Mouse (Mus musculus) left cerebral cortex, postnatal 10 days (tissue): ENCODE data around the gene Fam136a. TPM values are rescaled to one million over a fixed set of nuclear protein-coding genes. Genes with fewer than 3 reads are reported as not detected.
A peak's percentile ranks its signal among the peaks of the same experiment; 100 is the strongest.
"Not testable (repeated sequence)": the region's sequence is repeated elsewhere in the genome, so short reads cannot be mapped to it uniquely, and the experiment has no call there.

ENCODE experiments used
- DNase-seq, 2 experiments: peaks; one replicate each; pipeline ENCODE4 v3.0.0; 2021 to 2022; ENCODE audit warnings: low spot score in 2 of 2, mixed read lengths in 1 of 2; ENCODE audit errors: extremely low spot score in 1 of 2
- intact Hi-C: fragments of 180-260 bp; cut with DNase I; formaldehyde crosslinking; loops from one replicate; pipeline ENCODE4 v1.15.1; 2025
- total RNA-seq, 2 experiments: library from RNA; stranded (reverse); gene quantifications; 2 replicates each; pipeline ENCODE4 v1.2.3; 2021

The Fam136a gene
- total RNA-seq: 10 to 100 TPM; 34.0 to 34.6 TPM

DNA sequence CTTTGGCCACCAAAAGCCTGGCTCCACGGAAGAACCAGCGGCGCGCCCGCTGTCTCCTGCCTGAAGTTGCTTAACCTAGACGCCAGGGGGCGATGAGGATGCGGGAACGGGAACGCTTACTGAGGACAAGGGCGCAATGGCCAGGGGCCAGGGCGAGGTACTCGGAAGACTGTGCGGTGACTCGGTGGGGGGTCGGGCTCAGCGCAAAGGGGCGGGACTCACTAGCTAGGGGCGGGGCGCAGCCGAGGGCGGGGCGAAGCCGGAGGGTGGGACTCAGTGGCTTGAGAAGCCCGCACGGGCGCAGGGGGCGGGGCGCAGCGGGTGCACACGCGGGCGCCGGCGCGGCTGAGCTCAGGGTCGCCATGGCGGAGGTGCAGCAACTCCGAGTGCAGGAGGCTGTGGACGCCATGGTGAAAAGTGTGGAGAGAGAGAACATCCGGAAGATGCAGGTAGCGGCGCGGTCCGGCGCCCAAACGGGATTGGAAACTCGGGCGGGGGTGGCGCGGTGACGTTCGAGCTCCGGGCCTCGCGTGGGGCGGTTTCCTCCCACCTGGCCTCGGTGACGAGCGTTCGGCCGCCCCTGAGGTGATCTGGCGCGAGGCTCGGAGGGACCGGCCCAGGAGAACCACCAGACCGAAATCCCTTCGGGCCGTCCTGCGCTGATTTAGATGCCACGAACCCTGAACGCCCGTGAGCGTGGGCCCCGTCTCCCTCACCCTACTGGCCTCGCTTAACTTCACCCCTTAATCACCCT lies at the start of gene Fam136a:
Gene Fam136a (plus strand): TSS at position 276 of the 754 bp plus-strand sequence.
- DNase-seq: peak; percentile 92 to 96
- intact Hi-C loops: loop anchor here (2.0 to 5.0 kb wide), 3 partner anchors 37 to 239 kb away; partner anchors contain the start of genes Tgfa and Tia1

DNA sequence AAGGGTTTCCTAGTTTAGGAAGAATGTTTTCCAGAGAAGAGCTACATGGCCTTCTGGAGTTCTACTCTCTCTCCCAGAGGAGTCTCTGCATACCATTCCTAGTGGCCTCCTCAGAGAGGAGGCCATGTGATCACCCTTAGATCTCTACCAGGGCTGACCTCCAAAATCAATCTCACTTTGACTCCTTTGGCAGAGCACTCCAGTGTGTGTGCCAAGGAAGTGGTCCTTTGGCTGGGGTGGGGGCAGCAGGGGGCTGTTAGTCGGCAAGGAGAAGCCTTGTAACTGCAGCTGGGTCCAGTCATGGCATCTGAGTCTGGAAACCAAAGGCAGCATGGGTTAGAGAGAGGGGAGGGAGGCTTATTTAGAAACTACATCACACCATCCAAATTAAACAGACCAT lies 48.4 kb upstream of the Fam136a start:
- intact Hi-C loops: no loop called here
- DNase-seq: peak in 1 of 2 experiments; percentile 68

DNA sequence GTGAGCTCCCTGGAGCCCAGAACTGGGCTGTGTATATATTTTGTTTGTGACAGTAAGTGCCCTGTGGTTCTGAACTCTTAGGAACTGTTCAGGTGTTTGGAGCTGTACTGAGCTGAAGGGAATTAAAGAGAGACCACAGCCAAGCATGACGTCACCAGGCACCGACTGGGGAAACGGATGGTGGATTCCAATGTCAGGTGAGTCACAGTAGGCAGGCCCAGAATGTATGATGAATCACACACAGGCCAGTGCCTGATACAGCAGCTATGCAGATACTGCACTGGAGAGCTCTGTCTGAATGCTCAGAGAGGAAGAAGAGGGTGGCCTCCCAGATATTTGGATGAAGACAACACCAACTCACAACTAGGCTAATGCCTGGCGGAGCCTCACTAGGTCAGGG lies 46.6 kb upstream of the Fam136a start:
- no peak for DNase-seq
- intact Hi-C loops: no loop called here

DNA sequence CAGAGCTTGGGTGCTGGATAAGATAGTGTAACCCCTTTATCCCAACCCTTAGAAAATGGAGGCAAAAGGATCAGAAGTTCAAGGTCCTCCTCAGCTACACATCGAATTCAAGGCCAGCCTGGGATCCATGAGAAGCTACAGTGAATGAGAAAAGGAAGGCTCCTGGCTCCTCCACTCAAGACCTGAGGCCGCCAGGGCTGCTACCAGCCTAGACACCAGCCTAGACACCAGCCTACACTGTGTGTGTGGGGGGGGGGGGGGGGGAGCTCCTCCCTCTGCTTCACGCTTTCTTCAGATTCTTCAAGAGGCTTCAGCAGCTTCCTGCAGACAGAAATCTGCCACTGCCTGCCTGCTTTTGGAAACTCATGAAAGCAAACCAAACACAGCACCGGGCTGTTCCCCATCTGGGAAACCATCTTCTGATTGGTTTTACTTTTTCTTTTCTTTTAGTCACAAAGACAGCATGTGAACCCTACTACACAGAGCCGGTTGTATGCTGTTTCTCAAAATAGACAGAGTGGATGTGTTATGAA lies 43.3 kb upstream of the Fam136a start:
- DNase-seq: no peak
- intact Hi-C loops: no loop called here

- DNase-seq: no peak
- intact Hi-C loops: no loop called here
Observed at GRCm38 (mm10) chr6:86322991-86323390, 42.5 kb upstream of the Fam136a start.

- intact Hi-C loops: no loop called here
- no peak for DNase-seq
Observed at GRCm38 (mm10) chr6:86324400-86324799, 41.0 kb upstream of the Fam136a start.

- intact Hi-C loops: no loop called here
- DNase-seq: no peak
Observed at GRCm38 (mm10) chr6:86325646-86326045, 39.8 kb upstream of the Fam136a start.

GRCm38 (mm10) chr6:86326866-86327265 lies 38.6 kb upstream of the Fam136a start:
- intact Hi-C loops: no loop called here
- peak; percentile 28 to 42 for DNase-seq

DNA sequence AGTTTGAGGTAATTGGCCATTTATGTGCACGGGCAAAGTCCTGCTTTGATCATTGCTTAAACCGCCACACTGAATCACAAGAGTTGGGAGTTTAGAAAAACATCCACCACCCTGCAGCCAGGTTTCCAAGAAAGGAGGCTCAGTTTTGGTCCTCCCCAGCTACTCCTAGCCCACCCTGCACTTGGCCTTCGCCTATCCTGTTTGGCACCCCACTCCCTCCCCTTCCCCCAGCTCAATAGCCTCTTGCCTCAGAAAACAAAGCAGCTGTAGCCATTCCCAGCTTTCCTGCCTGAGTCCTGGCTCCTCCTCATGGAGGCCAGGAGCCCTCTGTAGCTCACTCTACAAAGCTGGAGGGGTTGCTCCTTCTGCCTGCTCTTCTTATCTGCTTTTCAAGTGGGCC lies 37.1 kb upstream of the Fam136a start:
- intact Hi-C loops: no loop called here
- no peak for DNase-seq

- no peak for DNase-seq
- intact Hi-C loops: no loop called here
Observed at GRCm38 (mm10) chr6:86329943-86330342, 35.5 kb upstream of the Fam136a start.

DNA sequence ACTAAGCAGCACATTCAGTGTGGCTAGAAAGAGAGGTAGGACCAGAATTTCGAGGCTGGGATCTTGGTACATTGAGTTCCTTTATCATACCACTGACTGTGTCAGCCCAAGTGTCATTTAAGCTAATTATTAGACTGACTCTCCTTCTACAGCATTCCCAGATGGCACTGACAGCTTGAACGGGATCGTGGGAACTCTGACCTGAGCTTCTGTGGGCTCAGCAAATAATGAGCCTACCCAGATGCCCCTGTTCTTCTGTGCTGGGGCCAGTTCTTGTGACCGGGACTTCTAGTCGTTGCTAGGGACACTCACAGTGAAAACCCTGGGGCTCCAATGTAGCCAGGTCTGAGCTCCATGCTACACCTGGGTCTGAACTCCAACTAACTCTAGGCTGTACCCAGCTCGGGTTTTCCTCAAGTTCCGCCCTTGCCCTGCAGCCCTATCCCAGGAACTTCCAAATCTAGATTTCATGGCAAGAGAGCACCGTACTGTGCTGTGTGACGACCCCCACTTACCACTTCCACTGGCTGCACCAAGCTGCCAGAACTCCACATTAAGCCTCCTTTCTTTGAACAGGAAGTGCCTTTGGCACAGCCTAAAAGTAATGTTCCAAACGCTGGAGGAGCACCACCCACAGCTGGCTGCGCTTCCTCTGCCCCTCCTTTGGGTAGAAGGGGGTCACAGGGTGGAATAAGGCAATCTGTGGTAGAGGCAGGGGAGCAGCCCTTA lies 30.2 kb upstream of the Fam136a start:
- intact Hi-C loops: no loop called here
- no peak for DNase-seq

DNA sequence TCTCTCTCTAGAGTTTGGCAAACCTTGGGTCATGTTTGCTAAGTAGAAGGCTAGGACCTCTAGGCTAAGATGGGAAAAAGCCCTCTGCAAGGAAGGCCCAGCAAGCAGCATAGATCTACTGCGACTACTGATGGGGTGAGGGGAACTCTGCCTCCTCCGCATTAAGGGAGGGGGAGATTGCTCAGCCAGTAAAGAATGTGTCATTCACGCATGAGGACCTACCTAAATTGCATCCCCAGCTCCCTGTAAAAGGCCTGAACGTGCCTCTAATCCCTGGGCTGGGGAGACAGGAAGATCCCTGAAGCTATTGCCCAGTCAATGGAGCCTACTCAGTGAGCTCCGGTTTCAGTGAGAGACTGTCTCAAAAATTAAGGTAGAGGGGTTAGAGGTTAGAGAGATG lies 29.6 kb upstream of the Fam136a start:
- intact Hi-C loops: no loop called here
- no peak for DNase-seq

GRCm38 (mm10) chr6:86336340-86336739 lies 29.1 kb upstream of the Fam136a start:
- DNase-seq, intact Hi-C loops: not testable (repeated sequence)

- DNase-seq: no peak
- intact Hi-C loops: loop anchor here (5.0 kb wide), 1 partner anchor 146 kb away; the partner anchor contains the start of gene Tgfa
Observed at GRCm38 (mm10) chr6:86343656-86344055, 21.8 kb upstream of the Fam136a start.

DNA sequence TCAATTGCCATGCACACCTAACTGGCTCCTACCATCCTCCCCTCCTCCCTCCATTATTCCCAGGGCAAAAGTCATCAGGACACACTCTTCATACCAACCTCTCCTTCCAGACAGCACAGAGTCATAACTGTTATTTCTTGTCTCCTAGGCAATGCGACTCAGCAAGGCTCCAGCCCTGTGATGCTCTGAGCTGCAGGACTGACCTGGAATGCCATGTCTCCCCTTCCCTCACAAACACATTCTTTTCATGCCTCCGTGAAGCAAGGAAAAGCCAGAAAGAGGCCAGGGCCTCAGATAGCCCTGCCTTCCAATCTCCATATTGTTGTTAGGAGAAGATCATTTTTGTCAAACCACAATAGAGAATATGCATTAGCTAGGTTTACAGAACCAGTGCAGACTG lies 19.4 kb upstream of the Fam136a start:
- no peak for DNase-seq
- intact Hi-C loops: no loop called here

DNA sequence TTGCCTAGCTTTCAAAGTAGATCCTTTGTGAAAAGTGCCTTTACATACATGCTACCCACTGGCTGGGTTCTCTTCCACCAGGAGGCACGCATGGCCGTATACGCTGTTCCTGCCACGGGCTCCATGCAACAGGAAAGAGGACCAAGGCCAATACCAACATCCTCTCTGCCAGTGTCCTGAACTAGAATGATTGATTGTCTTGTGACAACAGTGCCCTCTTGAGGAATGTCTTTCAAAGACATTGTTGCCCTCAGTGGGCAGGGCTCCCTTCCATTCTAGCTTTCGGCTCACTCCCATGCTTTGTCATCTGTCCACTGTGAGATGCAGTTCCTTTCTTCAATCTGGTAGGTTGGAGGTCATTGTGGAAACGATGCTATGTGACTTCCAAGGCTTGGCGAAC lies 16.2 kb upstream of the Fam136a start:
- intact Hi-C loops: no loop called here
- peak in 1 of 2 experiments; percentile 35 for DNase-seq

DNA sequence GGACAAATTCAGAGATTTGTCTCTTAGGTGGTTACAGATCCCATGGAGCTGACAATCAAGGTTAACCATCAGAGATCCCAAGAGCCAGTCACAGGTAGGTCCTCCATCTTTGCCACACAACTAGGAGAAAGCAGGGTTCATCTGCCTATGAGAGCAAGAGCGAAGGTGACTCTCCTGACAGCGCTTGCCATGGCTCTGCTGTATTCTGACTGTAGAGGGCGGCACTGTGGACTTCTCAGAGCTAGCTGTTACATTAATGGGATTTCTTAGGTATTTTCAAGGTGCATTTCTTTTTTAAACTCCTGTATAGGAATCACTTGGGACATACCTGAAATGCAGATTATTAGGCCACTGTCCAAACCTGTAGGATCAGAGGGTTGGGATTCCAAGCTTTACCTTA lies 10.5 kb upstream of the Fam136a start:
- intact Hi-C loops: no loop called here
- no peak for DNase-seq

DNA sequence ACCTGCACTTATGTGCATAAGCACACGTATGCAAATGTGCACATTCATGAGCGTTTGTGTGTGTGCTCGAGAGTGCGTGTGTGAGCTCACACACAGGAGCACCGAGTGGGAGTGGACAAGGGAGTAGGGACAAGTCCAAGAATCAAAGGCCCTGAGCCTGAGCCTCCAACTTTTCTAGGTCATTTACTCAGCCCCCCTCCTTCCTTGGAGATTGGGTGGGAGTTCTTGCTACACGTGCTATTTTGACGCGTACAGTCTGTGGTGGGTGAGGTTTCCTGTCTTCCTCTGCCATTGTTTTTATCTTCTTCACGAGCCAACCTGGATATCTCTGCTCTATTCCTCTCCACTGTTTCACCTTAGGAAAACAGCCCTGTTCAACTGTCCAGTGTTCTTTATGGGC lies 8.5 kb upstream of the Fam136a start:
- intact Hi-C loops: no loop called here
- DNase-seq: no peak

DNA sequence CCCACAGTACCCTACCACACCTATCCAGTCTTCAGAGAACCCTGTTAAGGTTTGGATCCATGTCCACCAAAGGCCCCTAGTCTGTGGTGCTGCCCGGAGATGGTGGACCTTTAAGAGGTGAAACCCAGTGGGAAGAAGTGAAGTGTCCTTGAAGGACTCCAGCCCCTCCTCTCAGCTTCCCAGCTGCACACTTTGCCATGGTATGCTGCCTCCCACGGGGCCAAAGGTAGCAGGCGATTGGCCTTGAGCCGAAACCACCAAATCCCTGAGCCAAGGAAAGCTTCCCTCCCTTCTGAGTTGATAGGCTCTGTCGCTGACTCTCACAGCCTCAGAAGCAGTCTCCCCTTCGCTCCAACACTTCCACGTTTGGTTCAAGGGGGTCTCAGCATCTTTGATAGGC lies 4.8 kb upstream of the Fam136a start:
- no peak for DNase-seq
- intact Hi-C loops: loop anchor here (5.0 kb wide), 1 partner anchor 333 kb away; the partner anchor contains the start of gene Add2

- DNase-seq: no peak
- intact Hi-C loops: loop anchor here (5.0 kb wide), 1 partner anchor 334 kb away; the partner anchor contains the start of gene Add2
Observed at GRCm38 (mm10) chr6:86361373-86361772, 4.1 kb upstream of the Fam136a start.
